Mouse (Mus musculus): Measurements from ENCODE around the gene Ssbp3.

- TF ChIP-seq CTCF (IDR thresholded peaks at IDR 0.05; ENCODE audit: insufficient read depth, low read depth, low read length) (no peak), POLR2A (IDR thresholded peaks at IDR 0.05; ENCODE audit: insufficient read depth, low read depth, low read length) (no peak)
Measured at GRCm38 (mm10) chr4:106862317-106862716, 48.2 kb upstream of the Ssbp3 start.
